Mouse (Mus musculus) hindbrain, embryonic 15.5 days (tissue): ENCODE measurements around the gene Slc7a5. TPM values are rescaled to one million over a fixed set of nuclear protein-coding genes. Genes with fewer than 3 reads are reported as not detected.

ENCODE experiments used
- ATAC-seq: fragments of 200-750 bp; cut with Nextera tagmentation; 2 replicates; pipeline ENCODE4 v1.8.0; 2017; ENCODE audit warnings: low read depth, moderate number of reproducible peaks, moderate TSS enrichment; ENCODE audit not compliant: low FRiP score
- H3K27ac ChIP-seq: fragments of 300-500 bp; sonication (generic); replicated peaks from 2 replicates; pipeline ENCODE4 v1.5.1; 2015; ENCODE audit warnings: mild to moderate bottlenecking, inconsistent platforms
- H3K27me3 ChIP-seq: fragments of 300-500 bp; sonication (generic); 2 replicates; pipeline ENCODE4 v1.6.1; 2015; ENCODE audit warnings: control low read depth, inconsistent platforms
- H3K36me3 ChIP-seq: fragments of 300-500 bp; sonication (generic); 2 replicates; pipeline ENCODE4 v1.6.1; 2015; ENCODE audit warnings: control low read depth, inconsistent platforms
- H3K4me1 ChIP-seq: fragments of 300-500 bp; sonication (generic); replicated peaks from 2 replicates; pipeline ENCODE4 v1.6.1; 2015; ENCODE audit warnings: control low read depth, inconsistent platforms
- H3K4me2 ChIP-seq: fragments of 300-500 bp; sonication (generic); 2 replicates; pipeline ENCODE4 v1.6.1; 2015; ENCODE audit warnings: moderate library complexity, mild to moderate bottlenecking, inconsistent platforms
- H3K4me3 ChIP-seq: fragments of 300-500 bp; sonication (generic); 2 replicates; pipeline ENCODE4 v1.5.1; 2015; ENCODE audit warnings: mild to moderate bottlenecking, inconsistent platforms
- H3K9ac ChIP-seq: fragments of 300-500 bp; sonication (generic); 2 replicates; pipeline ENCODE4 v1.6.1; 2015; ENCODE audit warnings: inconsistent platforms
- H3K9me3 ChIP-seq: fragments of 300-500 bp; sonication (generic); 2 replicates; pipeline ENCODE4 v1.6.1; 2016; ENCODE audit warnings: control low read depth, inconsistent platforms
- WGBS: fragments of 180-500 bp; shearing (Covaris S2); methylation state at CpG from one replicate; pipeline ENCODE4 v1.1.7; 2015; 5-methylcytosine and 5-hydroxymethylcytosine counted together
- polyA plus RNA-seq: library from polyadenylated mRNA; unstranded; fragments of >200 nt; fragmentation: Nextera tagmentation; extraction: Ambion mirVana; gene quantifications from 2 replicates; pipeline ENCODE4 v1.2.1, GENCODE M21; 2015

The Slc7a5 gene
- polyA plus RNA-seq, 1 experiment from 2014 or later, result 59.2 TPM

DNA sequence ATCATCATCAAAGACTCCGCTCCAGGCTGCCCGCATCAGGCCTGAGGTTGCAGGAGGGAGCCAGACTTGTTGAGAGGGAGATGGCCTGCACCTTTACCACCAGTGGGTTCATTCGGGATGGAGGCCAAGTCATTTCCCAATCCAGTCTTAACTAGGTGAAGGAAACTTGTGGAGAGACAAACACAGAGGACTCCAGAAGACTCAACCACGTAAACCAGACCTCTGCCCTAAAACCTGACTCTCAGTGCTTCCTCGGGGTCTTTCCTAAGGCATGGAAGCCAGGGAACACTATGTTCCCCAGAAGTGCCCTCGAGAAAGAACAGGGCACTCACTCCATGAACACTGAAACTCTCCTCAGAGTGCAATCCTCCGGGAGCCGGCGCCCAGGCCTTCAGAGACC, 2.5 kb downstream of the Slc7a5 start:
- Histone ChIP-seq H3K27ac (no peak overlapping the region), H3K4me2 (peak overlapping the region; percentile 99), H3K9me3 (no peaks in the 10 kb centered on the region), H3K36me3 (no peaks in the 10 kb centered on the region), H3K4me3 (peak overlapping the region; percentile 75), H3K27me3 (no peaks in the 10 kb centered on the region; the same call in 1 of the 2 replicates), H3K4me1 (peaks cover 49% of the 10 kb centered on the region), H3K9ac (peak overlapping the region; percentile 74; the same call in 1 of the 2 replicates)
- 83% methylated on average over 9 of the region's 9 CpGs for WGBS
- ATAC-seq, result no peak

DNA sequence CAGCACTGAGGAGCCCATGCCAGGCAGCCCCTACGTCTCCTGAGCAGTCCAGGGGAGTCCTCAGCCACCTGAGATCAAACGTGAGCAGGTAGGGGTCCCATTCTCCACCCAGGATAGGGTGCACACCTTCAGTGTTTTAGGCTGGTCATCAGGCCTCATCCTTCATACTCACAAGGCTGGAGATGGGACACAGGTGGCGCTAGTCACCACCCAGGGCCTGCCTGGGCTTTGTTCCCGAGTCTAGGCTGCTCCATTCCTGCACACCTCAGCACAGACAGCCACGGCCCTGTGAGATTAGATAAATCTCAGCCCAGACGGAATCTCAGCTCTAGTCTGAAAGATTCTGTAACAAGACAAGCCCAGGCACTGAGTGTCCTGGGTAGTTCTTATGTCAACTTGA, 3.5 kb downstream of the Slc7a5 start:
- Histone ChIP-seq H3K4me1 (peaks cover 56% of the 10 kb centered on the region), H3K27ac (no peak overlapping the region), H3K36me3 (no peaks in the 10 kb centered on the region), H3K9me3 (no peaks in the 10 kb centered on the region), H3K4me3 (peak overlapping the region; percentile 75; the same call in 1 of the 2 replicates), H3K27me3 (no peaks in the 10 kb centered on the region; the same call in 1 of the 2 replicates), H3K4me2 (no peak overlapping the region), H3K9ac (no peak overlapping the region)
- 62% methylated on average over 6 of the region's 6 CpGs for WGBS
- ATAC-seq, result no peak

GRCm38 (mm10) chr8:121901498-121902236, 5.8 kb downstream of the Slc7a5 start:
- H3K4me3 ChIP-seq, result no peak overlapping the region
- peaks cover 71% of the 10 kb centered on the region for H3K4me1 ChIP-seq
- ATAC-seq, result no peak

DNA sequence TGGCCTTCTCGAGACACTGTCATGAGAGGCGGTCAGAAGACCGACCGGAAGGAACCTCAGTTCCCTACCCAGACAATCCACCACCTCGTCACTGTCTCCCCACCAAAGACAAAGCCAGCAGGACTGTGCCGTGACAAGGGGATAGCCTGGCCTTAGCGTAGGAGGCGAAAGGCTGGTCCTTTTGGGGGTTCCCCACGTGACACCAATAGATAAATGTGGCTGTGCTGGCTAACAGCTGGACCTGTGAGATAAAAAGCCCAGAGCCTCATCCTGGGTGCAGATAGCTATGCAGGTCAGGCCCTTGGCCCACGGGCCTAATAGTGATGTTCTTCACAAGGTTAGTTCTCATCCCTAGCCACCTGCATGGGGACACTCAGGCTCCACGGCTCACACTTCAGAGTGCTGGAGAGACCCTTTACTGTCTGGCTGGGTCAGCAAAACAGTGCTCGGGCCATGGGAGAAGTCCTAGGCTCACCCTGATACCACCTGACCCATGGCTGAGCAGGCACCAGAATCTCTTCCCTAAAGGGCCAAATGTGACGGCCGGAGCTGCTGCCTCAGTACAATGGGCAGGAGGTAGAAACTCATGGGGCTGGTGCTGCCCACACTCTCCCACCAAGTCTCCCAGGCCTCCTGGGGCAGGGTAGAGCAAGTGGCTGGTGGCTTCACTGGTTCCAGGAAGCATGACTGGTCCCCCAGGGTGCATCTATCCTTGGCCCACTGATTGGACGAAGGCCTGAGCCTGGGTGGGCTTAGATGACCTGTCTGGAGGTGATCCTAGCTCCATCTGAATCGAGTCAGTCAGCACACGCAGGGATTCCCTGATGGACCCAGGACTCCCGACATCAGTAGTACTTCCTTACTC, 8.1 kb downstream of the Slc7a5 start:
- no peaks in the 10 kb centered on the region for H3K9me3 ChIP-seq
- H3K4me3 ChIP-seq, result no peak overlapping the region
- no peak overlapping the region for H3K9ac ChIP-seq
- no peaks in the 10 kb centered on the region for H3K27me3 ChIP-seq
- WGBS, result 69% methylated on average over 18 of the region's 18 CpGs
- 0 out of 2 replicates have a peak overlapping the region, but pooled peaks have one; percentile 14 for H3K4me2 ChIP-seq
- peaks cover 56% of the 10 kb centered on the region for H3K4me1 ChIP-seq
- H3K27ac ChIP-seq, result peak overlapping the region; percentile 61; the same call in 1 of the 2 replicates
- H3K36me3 ChIP-seq, result no peaks in the 10 kb centered on the region
- no peak for ATAC-seq

More at GRCm38 (mm10) chr8:121901498-121902236, 5.8 kb downstream of the Slc7a5 start:
- Histone ChIP-seq H3K9ac (no peak overlapping the region), H3K27ac (no peak overlapping the region), H3K4me2 (peak overlapping the region; percentile 11), H3K9me3 (no peaks in the 10 kb centered on the region), H3K36me3 (no peaks in the 10 kb centered on the region), H3K27me3 (no peaks in the 10 kb centered on the region)
- 52% methylated on average over 8 of the region's 8 CpGs for WGBS

DNA sequence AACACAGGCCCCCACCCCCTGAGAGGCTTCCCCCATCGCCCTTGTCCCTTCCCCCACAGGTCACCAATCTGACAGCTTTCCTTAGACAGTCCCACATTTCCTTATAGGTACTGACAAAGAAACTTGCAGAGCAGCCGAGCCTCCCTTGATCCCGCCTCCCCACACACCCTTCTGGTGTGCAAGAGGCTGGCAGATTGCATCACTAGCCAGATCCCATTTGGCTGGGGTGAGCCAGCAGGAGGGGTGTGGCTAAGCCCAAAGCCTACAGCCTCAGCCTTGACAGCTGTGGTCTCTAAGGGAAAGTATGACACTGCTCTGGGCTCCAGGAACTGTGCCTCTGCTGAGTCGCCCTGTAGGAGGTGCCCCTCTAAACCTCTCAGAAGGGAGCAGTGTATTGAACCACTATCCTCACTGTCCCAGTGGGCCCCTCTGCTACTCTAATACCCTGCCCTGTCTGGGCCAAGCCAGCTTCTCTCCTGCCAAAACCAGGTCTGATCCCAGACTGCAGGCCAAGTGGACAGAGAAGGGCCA, 9.0 kb downstream of the Slc7a5 start:
- H3K4me2 ChIP-seq, result peak overlapping the region; percentile 18
- no peaks in the 10 kb centered on the region for H3K9me3 ChIP-seq
- 14% methylated on average over 4 of the region's 4 CpGs for WGBS
- peaks cover 50% of the 10 kb centered on the region for H3K4me1 ChIP-seq
- H3K27ac ChIP-seq, result peak overlapping the region; percentile 61
- H3K27me3 ChIP-seq, result no peaks in the 10 kb centered on the region
- H3K36me3 ChIP-seq, result no peaks in the 10 kb centered on the region; the same call in 1 of the 2 replicates
- peak; percentile 67 for ATAC-seq
- no peak overlapping the region for H3K4me3 ChIP-seq
- H3K9ac ChIP-seq, result peak overlapping the region; percentile 23; the same call in 1 of the 2 replicates

DNA sequence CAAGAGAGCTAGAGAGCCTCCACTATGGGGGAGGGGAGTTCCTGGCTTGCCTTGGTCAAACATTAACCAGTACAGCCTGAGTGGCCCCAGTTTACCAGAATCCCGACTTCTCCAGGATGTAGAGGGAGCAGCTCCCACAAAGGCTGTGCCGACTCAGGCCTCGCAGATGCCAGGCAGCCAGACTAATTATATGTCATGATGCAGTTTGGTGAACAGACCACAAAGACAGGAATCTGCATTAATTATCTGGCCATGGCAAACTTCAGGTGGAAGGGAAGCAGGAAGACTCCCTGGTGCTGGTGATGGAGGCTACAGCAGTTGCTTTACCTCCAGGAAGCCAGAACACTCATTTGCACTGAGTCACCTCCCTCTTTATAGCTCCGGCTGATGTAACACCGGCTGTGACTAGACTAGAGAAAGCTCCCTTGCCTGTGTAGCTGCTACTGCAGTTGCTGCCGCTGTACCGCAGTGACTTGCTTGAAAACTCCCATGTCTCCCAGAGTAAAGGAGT, 9.6 kb downstream of the Slc7a5 start:
- Histone ChIP-seq H3K36me3 (no peaks in the 10 kb centered on the region; the same call in 1 of the 2 replicates), H3K27me3 (no peaks in the 10 kb centered on the region), H3K4me3 (no peak overlapping the region), H3K9me3 (no peaks in the 10 kb centered on the region), H3K4me2 (peak overlapping the region; percentile 18), H3K9ac (peak overlapping the region; percentile 23; the same call in 1 of the 2 replicates), H3K27ac (peak overlapping the region; percentile 61), H3K4me1 (peaks cover 50% of the 10 kb centered on the region)
- WGBS, result 11% methylated on average over 7 of the region's 7 CpGs
- ATAC-seq, result peak; percentile 24; the same call in 1 of the 2 replicates

DNA sequence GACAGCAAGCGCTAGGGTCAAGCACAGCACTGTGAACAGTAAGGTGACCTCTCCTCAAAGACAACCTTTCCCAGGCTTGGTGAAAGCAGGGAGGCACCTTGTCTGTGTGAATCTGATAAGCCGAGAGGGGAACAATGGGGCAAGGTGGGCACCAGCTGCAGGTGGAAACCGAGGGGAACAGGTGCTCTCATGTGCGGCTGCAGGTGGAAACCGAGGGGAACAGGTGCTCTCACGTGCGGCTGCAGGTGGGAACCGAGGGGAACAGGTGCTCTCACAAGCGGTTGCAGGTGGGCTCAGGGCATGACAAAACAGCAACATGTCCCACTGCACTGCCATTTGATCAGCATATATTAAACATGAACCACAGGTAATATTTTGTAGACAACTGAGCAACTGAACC, 10.3 kb downstream of the Slc7a5 start:
- no peaks in the 10 kb centered on the region for H3K27me3 ChIP-seq
- no peaks in the 10 kb centered on the region for H3K9me3 ChIP-seq
- H3K4me1 ChIP-seq, result peaks cover 45% of the 10 kb centered on the region
- H3K4me3 ChIP-seq, result no peak overlapping the region
- no peak for ATAC-seq
- peak overlapping the region; percentile 18 for H3K4me2 ChIP-seq
- H3K27ac ChIP-seq, result peak overlapping the region; percentile 61; the same call in 1 of the 2 replicates
- WGBS, result 85% methylated on average over 9 of the region's 9 CpGs
- H3K36me3 ChIP-seq, result no peaks in the 10 kb centered on the region; the same call in 1 of the 2 replicates
- no peak overlapping the region for H3K9ac ChIP-seq

DNA sequence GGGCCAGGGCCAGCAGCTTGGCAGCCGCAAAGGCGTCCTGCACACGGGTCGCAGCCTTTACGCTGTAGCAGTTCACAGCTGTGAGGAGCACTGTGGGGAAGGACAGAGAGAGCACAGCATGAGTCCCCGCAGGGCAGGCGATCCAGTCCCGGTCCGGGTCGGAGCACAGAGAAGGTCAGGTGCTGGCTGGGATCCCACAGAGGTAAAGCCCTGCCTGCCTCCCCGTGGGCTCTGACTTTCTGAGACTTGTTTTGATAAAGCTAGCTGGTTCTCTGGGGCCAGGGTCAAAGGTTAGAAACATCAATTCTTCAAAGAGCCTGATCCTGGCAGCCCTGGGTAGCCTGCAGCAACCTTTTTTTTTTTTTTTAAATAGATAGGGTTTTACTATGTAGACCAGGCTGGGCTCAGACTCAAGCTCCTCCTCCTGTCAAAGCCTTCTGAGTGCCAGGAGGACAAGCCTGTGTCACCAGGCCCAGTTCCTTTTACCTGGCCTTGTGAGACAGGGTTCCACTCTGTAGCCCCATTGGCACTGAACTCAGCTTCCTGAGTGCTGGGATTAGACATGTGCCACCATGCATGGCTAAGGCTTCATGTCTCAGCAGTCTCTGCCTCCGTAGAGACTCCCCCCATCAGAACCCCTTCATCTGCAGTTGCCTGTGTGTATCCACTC, 10.9 kb downstream of the Slc7a5 start:
- peaks cover 39% of the 10 kb centered on the region for H3K4me1 ChIP-seq
- H3K9me3 ChIP-seq, result no peaks in the 10 kb centered on the region
- no peak for ATAC-seq
- H3K27me3 ChIP-seq, result no peaks in the 10 kb centered on the region
- no peaks in the 10 kb centered on the region; the same call in 1 of the 2 replicates for H3K36me3 ChIP-seq
- H3K4me2 ChIP-seq, result no peak overlapping the region
- no peak overlapping the region for H3K9ac ChIP-seq
- WGBS, result 23% methylated on average over 12 of the region's 12 CpGs
- no peak overlapping the region for H3K27ac ChIP-seq
- H3K4me3 ChIP-seq, result no peak overlapping the region

- H3K27me3 ChIP-seq, result no peaks in the 10 kb centered on the region
- ATAC-seq, result no peak
- H3K4me2 ChIP-seq, result no peak overlapping the region
- no peak overlapping the region for H3K9ac ChIP-seq
- no peaks in the 10 kb centered on the region; the same call in 1 of the 2 replicates for H3K36me3 ChIP-seq
- H3K9me3 ChIP-seq, result no peaks in the 10 kb centered on the region
- H3K27ac ChIP-seq, result no peak overlapping the region
- WGBS, result 55% methylated on average over 7 of the region's 7 CpGs
- no peak overlapping the region for H3K4me3 ChIP-seq
- peaks cover 36% of the 10 kb centered on the region for H3K4me1 ChIP-seq
Measured at GRCm38 (mm10) chr8:121895910-121896309, 11.6 kb downstream of the Slc7a5 start.

GRCm38 (mm10) chr8:121892875-121893274, 14.6 kb downstream of the Slc7a5 start:
- H3K27me3 ChIP-seq, result no peaks in the 10 kb centered on the region

More at GRCm38 (mm10) chr8:121892875-121893274, 14.6 kb downstream of the Slc7a5 start:
- Histone ChIP-seq H3K4me1 (peaks cover 17% of the 10 kb centered on the region), H3K27ac (no peak overlapping the region), H3K36me3 (peaks cover 3% of the 10 kb centered on the region; the same call in 1 of the 2 replicates), H3K9ac (no peak overlapping the region), H3K9me3 (no peaks in the 10 kb centered on the region), H3K4me2 (no peak overlapping the region), H3K4me3 (no peak overlapping the region)
- ATAC-seq, result no peak
- WGBS, result 71% methylated on average over 5 of the region's 5 CpGs
